Mouse (Mus musculus): Measurements from ENCODE around the gene Rtp2. TPM values are rescaled to one million over a fixed set of nuclear protein-coding genes. Genes with fewer than 3 reads are reported as not detected.

Rtp2 gene
- polyA plus RNA-seq, 1 experiment: not detected

- Histone ChIP-seq H3K4me1 (ENCODE audit: control insufficient read depth, insufficient read depth, low read length) (peaks cover 9% of the 10 kb centered on the region), H3K4me3 (replicated peaks; ENCODE audit: extremely low read depth, low read depth, low read length) (no peak overlapping the region)
- WGBS: 10% methylated on average over 12 of the region's 12 CpGs
- TF ChIP-seq CTCF (IDR thresholded peaks at IDR 0.05; ENCODE audit: insufficient read depth, low read length) (peak; percentile 77), POLR2A (IDR thresholded peaks at IDR 0.05; ENCODE audit: borderline replicate concordance, extremely low read depth, low read depth, low read length) (no peak)
- DNase-seq: peak; percentile 65
Observed at GRCm38 (mm10) chr16:23898840-23899239, 33.4 kb downstream of the Rtp2 start.

DNA sequence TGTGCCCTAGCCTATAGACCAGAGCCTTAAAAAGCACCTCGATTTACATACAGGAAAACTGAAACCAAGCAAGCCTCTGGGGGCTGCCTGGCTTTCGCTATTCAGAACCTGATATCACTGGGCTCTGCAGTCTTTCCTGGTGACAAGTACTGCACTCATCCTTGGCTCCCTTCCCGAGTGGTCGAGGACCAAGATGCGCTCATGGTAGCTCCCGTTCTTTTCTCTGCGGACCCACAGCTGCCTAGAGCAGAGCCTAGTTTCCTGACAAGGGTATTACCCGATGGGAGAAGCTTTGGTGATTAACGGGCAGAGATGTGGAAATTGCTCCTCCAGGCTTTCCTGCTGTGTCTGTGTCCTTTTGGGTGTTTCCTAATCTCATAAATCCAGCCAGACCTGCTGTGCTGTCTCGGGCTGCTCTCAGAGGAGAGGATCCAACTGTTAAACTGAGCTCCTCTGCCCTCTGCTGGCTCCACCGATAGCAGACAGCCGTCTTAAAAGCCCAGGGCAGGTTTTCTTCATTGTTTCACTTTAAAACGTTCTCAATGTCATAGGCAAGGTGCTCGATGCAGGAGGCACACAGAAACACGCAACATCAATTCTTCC, 34.1 kb downstream of the Rtp2 start:
- WGBS: 9% methylated on average over 15 of the region's 15 CpGs
- peak; percentile 53 for DNase-seq
- Histone ChIP-seq H3K4me1 (ENCODE audit: control insufficient read depth, insufficient read depth, low read length) (peaks cover 9% of the 10 kb centered on the region), H3K4me3 (replicated peaks; ENCODE audit: extremely low read depth, low read depth, low read length) (no peak overlapping the region)
- no peak for TF ChIP-seq POLR2A (IDR thresholded peaks at IDR 0.05; ENCODE audit: borderline replicate concordance, extremely low read depth, low read depth, low read length)
- TF ChIP-seq CTCF (IDR thresholded peaks at IDR 0.05; ENCODE audit: insufficient read depth, low read length): peak; percentile 62

DNA sequence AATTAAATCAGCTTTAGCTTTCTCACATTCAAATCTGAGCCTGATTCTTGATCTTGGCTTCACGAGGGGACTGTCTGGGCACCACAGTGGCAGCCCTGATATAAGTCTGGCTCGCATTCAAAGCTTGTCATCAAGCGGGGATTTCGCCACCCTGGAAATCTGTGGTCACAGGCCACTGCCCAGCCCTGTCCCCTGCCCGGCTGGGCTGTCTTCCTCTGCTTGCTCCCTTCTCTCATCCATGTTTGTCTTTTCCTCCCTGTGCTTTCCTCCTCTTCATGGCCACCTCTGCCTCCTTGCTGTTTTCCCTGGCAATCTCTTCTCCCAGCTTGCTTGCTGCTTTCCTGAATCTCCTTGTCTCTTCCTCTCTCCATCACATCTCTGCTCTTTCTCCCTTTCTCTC, 34.7 kb downstream of the Rtp2 start:
- WGBS: 48% methylated on average over 5 of the region's 5 CpGs
- Histone ChIP-seq H3K4me3 (replicated peaks; ENCODE audit: extremely low read depth, low read depth, low read length) (no peak overlapping the region), H3K4me1 (ENCODE audit: control insufficient read depth, insufficient read depth, low read length) (peaks cover 9% of the 10 kb centered on the region)
- TF ChIP-seq CTCF (IDR thresholded peaks at IDR 0.05; ENCODE audit: insufficient read depth, low read length) (no peak), POLR2A (IDR thresholded peaks at IDR 0.05; ENCODE audit: borderline replicate concordance, extremely low read depth, low read depth, low read length) (no peak)
- DNase-seq: no peak

DNA sequence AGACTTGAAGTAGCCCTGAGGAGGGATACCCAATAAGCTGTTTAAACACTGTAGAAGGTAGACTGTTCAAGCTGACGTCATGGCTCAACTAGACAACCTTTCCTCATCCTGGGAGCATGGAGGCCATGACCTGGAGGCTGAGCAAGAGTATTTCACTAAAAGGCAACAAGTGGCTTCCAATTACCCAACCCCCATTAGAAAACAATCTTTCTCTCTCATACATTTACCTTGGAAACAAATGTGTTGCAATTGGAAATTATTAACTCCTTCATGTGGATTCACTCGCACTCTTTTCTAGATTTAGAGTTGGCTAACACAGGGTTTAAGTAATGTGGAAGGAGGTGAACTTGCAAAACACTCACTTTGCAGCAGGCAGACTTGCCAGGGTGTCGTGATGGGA, 37.1 kb downstream of the Rtp2 start:
- Histone ChIP-seq H3K4me3 (replicated peaks; ENCODE audit: extremely low read depth, low read depth, low read length) (no peak overlapping the region), H3K4me1 (ENCODE audit: control insufficient read depth, insufficient read depth, low read length) (peaks cover 9% of the 10 kb centered on the region)
- WGBS: 75% methylated on average over 3 of the region's 3 CpGs
- DNase-seq: no peak
- TF ChIP-seq POLR2A (IDR thresholded peaks at IDR 0.05; ENCODE audit: borderline replicate concordance, extremely low read depth, low read depth, low read length): no peak
- TF ChIP-seq CTCF (IDR thresholded peaks at IDR 0.05; ENCODE audit: insufficient read depth, low read length): no peak

DNA sequence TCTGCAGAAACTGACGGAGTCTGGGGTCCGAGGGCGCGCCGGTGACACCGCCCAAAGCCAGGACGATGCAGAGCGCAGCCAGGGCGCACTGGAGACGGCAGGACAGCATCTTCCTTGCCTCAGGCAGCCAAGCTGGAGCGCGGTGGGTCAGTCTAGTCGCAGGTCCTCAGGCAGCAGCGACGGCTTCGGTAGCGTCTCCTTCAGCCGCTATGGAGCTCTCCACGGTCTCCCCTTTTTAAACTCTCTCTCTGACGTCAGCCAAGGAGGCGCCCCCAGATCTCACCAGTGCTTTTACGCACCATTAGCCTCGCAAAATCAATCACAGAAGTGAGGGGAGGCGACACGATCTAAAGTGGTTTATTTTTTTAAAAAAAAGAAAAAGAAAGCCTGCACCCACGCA, 41.6 kb downstream of the Rtp2 start, which contains the start of gene Sst:
Gene Sst, minus strand, starts transcription at position 323 of the 400 bp plus-strand sequence.
- TF ChIP-seq POLR2A (IDR thresholded peaks at IDR 0.05; ENCODE audit: borderline replicate concordance, extremely low read depth, low read depth, low read length) (no peak), CTCF (IDR thresholded peaks at IDR 0.05; ENCODE audit: insufficient read depth, low read length) (no peak)
- no peaks in the 10 kb centered on the region for H3K4me1 ChIP-seq (ENCODE audit: control insufficient read depth, insufficient read depth, low read length)
- 7% methylated on average over 26 of the region's 26 CpGs for WGBS
- no peak for DNase-seq
- H3K4me3 ChIP-seq (replicated peaks; ENCODE audit: extremely low read depth, low read depth, low read length): no peak within 1 kb of the TSS

DNA sequence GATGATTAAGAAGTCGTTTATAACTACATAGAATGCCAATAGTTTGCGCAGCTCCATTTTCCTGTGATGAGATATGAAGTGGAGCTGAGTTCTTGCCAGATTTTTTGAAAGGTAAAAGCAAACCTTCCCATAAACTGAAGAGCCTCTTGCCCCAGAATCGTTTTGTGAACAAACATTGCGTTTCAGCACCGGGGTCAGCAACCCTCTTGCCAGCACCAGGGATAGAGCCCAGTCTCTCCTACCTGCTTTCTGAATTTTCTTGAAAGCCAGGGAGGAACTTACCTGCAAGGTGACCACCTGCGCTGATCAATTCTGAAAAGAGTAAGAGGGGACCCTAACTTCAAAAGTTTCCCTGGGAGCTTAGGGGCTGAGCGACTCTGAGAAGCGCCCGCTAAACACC, 42.0 kb downstream of the Rtp2 start:
- TF ChIP-seq POLR2A (IDR thresholded peaks at IDR 0.05; ENCODE audit: borderline replicate concordance, extremely low read depth, low read depth, low read length): no peak
- no peak for TF ChIP-seq CTCF (IDR thresholded peaks at IDR 0.05; ENCODE audit: insufficient read depth, low read length)
- WGBS: 5% methylated on average over 9 of the region's 9 CpGs
- no peaks in the 10 kb centered on the region for H3K4me1 ChIP-seq (ENCODE audit: control insufficient read depth, insufficient read depth, low read length)
- no peak for DNase-seq
- no peak overlapping the region for H3K4me3 ChIP-seq (replicated peaks; ENCODE audit: extremely low read depth, low read depth, low read length)

DNA sequence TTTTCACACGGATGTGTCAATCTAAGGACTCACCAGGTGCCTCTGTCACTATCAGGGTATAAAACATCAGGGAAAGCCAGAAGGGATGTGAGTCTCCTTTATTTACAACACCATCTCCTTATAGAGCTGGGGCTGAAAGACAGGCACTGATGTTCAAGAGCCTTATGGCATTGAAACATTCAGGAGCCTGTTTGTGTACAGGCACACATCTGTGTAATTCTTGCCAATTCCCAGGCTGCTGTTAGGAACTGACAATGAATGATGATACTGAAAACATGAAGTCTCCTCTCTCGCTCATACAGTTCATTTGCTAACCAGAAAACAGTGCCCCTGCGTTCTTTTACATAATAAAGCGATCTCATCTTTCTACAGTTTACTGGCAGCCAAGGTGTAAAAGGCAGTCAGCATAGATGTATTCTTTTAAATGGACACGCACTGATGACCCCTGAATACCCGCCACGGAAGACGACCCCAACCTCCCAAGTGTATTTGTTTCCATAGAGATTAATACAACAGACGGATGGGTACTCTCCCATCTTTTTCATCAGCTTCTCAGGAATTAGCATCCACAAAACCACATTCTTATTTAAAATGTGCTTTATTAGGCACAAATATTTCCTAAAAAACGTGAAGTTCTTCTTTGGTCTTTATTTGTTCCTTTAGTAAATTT, 44.1 kb downstream of the Rtp2 start:
- Histone ChIP-seq H3K4me1 (ENCODE audit: control insufficient read depth, insufficient read depth, low read length) (no peaks in the 10 kb centered on the region), H3K4me3 (replicated peaks; ENCODE audit: extremely low read depth, low read depth, low read length) (no peak overlapping the region)
- 65% methylated on average over 10 of the region's 10 CpGs for WGBS
- DNase-seq: no peak
- TF ChIP-seq POLR2A (IDR thresholded peaks at IDR 0.05; ENCODE audit: borderline replicate concordance, extremely low read depth, low read depth, low read length): no peak
- TF ChIP-seq CTCF (IDR thresholded peaks at IDR 0.05; ENCODE audit: insufficient read depth, low read length): no peak

DNA sequence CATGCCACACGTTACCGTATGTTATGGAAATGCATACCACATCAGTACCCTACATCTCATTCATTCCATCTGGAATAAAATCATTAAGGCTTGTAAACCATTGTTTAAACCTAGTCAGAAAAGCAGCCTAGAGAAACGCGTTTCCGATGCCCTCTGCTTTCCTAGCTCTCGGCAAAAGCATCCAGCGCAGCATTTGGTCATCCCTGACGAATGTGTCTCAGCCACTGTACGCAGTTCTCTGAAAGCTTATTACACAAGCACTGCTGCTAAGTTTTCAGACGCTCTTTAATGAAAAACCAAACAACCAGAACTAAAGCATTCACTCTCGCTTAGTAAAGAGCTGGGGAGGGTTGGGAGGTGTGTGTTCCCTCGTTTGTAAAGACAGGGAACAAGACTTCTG, 47.1 kb downstream of the Rtp2 start:
- 77% methylated on average over 12 of the region's 12 CpGs for WGBS
- TF ChIP-seq POLR2A (IDR thresholded peaks at IDR 0.05; ENCODE audit: borderline replicate concordance, extremely low read depth, low read depth, low read length) (no peak), CTCF (IDR thresholded peaks at IDR 0.05; ENCODE audit: insufficient read depth, low read length) (no peak)
- DNase-seq: no peak
- no peaks in the 10 kb centered on the region for H3K4me1 ChIP-seq (ENCODE audit: control insufficient read depth, insufficient read depth, low read length)
- no peak overlapping the region for H3K4me3 ChIP-seq (replicated peaks; ENCODE audit: extremely low read depth, low read depth, low read length)

Other genes starting within 250 kb of the Rtp2 start
- gene Sst, start 41.4 kb downstream of the Rtp2 start, polyA plus RNA-seq (2012; rRNA removed): 0.18 TPM in 1 of 2 replicates, not detected in the other
- not detected in 2 replicates for gene Gm37419, start 56.1 kb upstream of the Rtp2 start, polyA plus RNA-seq (2012; rRNA removed)
- 26.0 and 28.2 TPM in 2 replicates for gene Bcl6, start 56.5 kb upstream of the Rtp2 start, polyA plus RNA-seq (2012; rRNA removed)